Mouse (Mus musculus): ENCODE results near the gene Zfand2a.

Gene Zfand2a

DNA sequence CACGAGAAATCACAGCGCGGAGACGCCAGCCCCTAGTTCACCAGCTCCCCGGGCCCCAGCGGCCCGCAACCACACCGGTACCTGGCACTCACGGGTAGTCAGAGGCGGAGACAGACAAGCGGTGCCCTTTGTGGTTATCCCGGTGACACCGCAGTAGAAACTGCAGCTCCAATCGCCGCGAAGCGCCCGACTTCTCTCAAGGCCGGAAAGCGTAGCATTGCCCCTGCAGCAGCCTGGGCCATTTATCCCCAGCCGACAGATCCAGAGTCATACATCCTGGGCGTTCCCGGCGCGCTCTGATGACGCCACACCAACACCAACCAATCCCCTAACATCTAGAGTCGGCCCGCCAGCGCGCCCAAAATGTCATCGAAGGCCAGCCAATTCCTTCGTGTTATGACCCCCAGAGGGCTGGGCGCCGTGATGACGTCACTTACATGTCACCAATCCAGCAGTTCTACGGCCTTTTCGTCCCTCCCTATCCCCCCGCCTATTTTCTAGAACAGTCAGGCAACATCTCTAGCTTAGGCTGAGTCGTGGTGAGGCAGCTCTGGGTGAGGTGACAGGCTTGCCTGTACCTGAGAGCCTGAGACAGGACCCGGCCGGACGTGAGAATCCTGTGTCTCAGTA lies at the start of gene Zfand2a:
Zfand2a (minus strand) TSS at position 365 of the 630 bp plus-strand sequence.
- in situ Hi-C loops (cut with MboI, MseI) = no loop called here

DNA sequence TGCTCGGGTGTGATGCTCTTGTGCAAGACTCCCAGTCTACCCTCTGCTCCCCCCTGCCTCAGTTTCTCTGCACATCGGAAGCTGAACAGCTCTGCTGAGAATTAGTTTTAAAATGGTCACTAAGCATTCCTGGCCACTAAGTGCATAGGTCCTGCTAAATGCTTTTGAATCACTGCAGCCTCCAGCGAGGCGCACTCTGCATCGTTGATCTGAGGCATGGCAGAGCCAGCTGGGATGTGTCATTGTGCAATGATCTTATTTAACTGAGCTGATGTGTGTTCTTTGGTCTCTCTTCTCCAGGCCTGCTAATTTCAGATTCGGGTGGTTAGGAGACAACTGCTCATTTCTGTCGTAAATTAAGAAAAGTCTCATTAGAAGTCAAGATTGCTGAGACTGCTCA lies 44.5 kb upstream of the Zfand2a start:
- in situ Hi-C loops (cut with MboI, MseI) = no loop called here

DNA sequence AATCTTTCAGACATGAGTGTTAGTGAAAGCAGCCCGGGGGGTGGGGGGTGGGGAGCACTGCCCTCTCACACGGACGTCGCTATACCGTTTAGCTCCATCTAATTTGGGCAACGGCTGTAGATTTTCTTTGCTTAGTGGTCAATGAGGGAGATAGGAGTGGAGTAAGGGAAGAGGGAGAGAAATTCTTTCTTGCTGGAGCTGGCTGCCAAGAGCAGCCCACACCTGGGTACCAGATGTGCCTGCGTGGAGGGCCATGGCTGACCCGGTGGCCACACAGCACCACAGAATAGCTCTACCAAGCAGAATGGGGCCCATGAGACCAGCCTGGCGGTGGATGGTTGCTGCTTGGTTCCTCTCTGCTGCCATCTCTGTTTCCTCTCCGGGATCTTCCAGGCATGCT lies 37.6 kb upstream of the Zfand2a start:
- in situ Hi-C loops (cut with MboI, MseI) = no loop called here

DNA sequence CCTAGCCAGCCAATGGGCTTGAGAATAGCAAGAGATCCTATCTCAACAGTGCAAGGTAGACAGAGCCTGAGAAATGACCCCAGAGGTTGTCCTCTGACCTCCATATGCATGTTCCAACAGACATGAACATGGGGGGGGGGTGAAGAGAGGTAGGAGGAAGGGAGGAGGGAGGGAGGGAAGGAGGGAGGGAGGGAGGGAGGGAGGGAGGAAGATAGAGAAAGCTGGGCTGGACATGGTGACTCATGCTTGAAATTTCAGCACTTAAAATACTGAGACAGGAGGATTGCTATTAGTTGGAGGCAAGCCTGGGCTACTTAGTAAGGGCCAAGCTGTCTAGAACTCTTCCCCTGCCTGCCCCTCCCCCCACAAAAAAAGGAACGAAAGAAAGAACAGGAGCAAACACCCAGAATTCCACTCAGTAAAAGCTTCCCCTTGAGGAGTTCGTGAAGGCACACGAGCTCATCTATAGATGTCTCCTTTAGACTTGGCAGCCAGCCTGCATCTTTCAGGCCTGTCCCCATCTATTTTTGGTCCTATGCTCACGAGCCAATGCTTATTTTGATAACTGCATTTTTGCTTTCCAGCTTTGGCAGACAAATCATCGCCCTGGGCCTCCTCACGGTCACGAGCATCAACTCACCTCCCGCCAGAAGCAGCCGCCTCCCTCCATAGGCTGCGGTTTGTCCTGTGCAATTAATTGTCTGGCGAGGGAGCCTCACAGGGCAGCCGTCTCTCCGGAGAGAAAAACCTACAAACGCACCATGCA lies 35.9 kb upstream of the Zfand2a start:
- in situ Hi-C loops (cut with MboI, MseI) = no loop called here

DNA sequence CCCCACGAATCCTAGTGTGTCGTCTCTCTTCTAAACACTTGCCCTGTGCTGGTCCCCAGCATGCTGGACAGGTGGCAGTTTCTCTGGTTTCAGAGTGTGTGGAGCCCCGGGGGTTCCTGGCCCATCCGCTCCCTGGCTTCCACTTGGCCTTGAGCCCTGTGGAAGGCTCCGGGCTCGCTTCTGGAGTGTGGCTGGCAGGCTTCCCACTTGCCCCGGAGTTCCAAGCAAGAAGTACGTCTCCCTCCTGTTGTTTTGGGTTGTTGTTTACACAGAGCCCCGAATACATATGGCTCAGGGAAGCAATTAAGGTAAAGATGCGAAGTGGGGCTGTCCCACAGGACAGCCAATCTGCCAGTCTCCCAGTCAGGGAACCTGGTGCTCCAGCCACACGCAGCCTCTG lies 31.9 kb upstream of the Zfand2a start:
- in situ Hi-C loops (cut with MboI, MseI) = no loop called here

- in situ Hi-C loops (cut with MboI, MseI) = no loop called here
Observed at GRCm38 (mm10) chr5:139512201-139512600, 27.9 kb upstream of the Zfand2a start.

DNA sequence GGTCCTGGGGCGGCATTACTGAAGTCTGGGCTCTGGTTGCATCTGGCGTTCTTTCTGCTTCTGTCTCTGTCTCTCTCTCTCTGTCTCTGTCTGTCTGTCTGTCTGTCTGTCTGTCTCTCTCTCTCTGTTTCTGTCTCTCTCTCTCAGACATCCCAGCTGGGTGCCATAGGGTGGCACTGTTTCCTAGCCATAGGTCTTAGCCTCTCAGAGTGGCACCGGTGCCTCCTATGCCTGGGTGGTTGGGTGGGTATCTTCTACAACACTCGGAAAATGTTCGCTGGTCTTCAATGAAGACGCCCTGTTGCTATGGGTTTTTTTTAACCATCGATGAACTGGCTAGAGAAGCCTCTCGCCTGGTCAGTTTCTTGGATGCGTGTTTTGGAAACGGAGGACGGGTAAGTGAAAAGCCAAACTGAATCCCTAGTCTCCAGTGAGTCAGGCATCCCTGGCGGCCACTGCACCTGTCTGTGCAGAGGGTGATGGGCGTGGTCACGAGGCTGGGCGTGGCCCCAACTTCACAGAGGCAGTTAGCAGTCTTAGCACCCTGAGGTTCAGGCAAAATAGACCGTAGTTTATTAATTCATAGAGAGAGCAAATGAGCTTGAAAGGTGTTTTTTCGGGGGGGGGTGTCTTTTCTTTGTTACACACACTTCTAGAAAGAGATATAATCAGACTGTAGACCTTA lies 26.5 kb upstream of the Zfand2a start:
- in situ Hi-C loops (cut with MboI, MseI) = no loop called here

- in situ Hi-C loops (cut with MboI, MseI) = no loop called here
Observed at GRCm38 (mm10) chr5:139506207-139506606, 21.9 kb upstream of the Zfand2a start.

- in situ Hi-C loops (cut with MboI, MseI) = no loop called here
Observed at GRCm38 (mm10) chr5:139505073-139505606, 20.8 kb upstream of the Zfand2a start.

GRCm38 (mm10) chr5:139502281-139502680 lies 17.9 kb upstream of the Zfand2a start:
- in situ Hi-C loops (cut with MboI, MseI) = no loop called here

GRCm38 (mm10) chr5:139498791-139499190 lies 14.4 kb upstream of the Zfand2a start:
- in situ Hi-C loops (cut with MboI, MseI) = no loop called here

GRCm38 (mm10) chr5:139496939-139497338 lies 12.6 kb upstream of the Zfand2a start:
- in situ Hi-C loops (cut with MboI, MseI) = no loop called here

GRCm38 (mm10) chr5:139495019-139495669 lies 10.8 kb upstream of the Zfand2a start:
- in situ Hi-C loops (cut with MboI, MseI) = no loop called here

GRCm38 (mm10) chr5:139493690-139494089 lies 9.3 kb upstream of the Zfand2a start:
- in situ Hi-C loops (cut with MboI, MseI) = no loop called here

DNA sequence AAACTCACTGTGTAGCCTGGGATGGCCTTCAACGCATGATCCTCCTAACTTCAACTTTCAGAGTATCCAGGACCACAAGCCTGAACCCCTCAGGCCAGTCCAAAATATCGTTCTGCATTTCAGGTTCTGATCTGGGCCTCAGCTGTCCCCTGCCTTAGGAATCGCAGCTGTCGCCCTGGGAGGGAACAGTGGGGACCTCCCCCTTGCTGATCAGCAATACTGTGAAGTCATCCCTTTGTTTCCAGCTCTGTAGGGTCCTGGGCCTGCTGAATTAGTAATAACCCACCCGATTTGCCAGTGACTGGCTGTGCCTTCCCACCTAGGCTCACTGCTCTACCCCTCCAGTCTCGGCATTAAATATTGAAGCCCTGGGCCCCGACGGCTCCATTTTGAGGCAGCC lies 7.0 kb upstream of the Zfand2a start:
- in situ Hi-C loops (cut with MboI, MseI) = no loop called here

- in situ Hi-C loops (cut with MboI, MseI) = no loop called here
Observed at GRCm38 (mm10) chr5:139490131-139490530, 5.8 kb upstream of the Zfand2a start.

- in situ Hi-C loops (cut with MboI, MseI) = no loop called here
Observed at GRCm38 (mm10) chr5:139483171-139483848, 1.0 kb downstream of the Zfand2a start.

GRCm38 (mm10) chr5:139480406-139480805 lies 3.9 kb downstream of the Zfand2a start:
- in situ Hi-C loops (cut with MboI, MseI) = no loop called here

- in situ Hi-C loops (cut with MboI, MseI) = no loop called here
Observed at GRCm38 (mm10) chr5:139479088-139479487, 5.3 kb downstream of the Zfand2a start.

GRCm38 (mm10) chr5:139474741-139475140 lies 9.6 kb downstream of the Zfand2a start:
- in situ Hi-C loops (cut with MboI, MseI) = no loop called here

- in situ Hi-C loops (cut with MboI, MseI) = no loop called here
Observed at GRCm38 (mm10) chr5:139467998-139468397, 16.4 kb downstream of the Zfand2a start.
